Mouse (Mus musculus) heart, embryonic 14.5 days (tissue): ENCODE results near the gene Sox4. TPM values are rescaled to one million over a fixed set of nuclear protein-coding genes. Genes with fewer than 3 reads are reported as not detected.

Experiments used
- ATAC-seq: fragments of 200-750 bp; cut with Nextera tagmentation; 2 replicates; pipeline ENCODE4 v1.8.0; 2017; ENCODE audit warnings: low read depth, moderate TSS enrichment; ENCODE audit not compliant: insufficient number of reproducible peaks, insufficient read depth, low FRiP score
- H3K27ac ChIP-seq, 2 experiments: fragments of 200-500 bp in 1 of 2; fragments of 300-500 bp in 1 of 2; sonication (generic) in 1 of 2; replicated peaks in 1 of 2; 2 replicates each; pipeline ENCODE4 v1.5.1; 2012 to 2014; ENCODE audit warnings: low read depth in 2 of 2, low read length in 2 of 2, control low read depth in 1 of 2, mild to moderate bottlenecking in 1 of 2, mixed read lengths in 1 of 2; ENCODE audit not compliant: control insufficient read depth in 1 of 2, insufficient read depth in 1 of 2
- H3K27me3 ChIP-seq: fragments of 300-500 bp; sonication (generic); 2 replicates; pipeline ENCODE4 v1.6.1; 2014; ENCODE audit warnings: mild to moderate bottlenecking, low read length, control low read depth; ENCODE audit not compliant: control insufficient read depth, insufficient read depth
- H3K36me3 ChIP-seq: fragments of 300-500 bp; sonication (generic); 2 replicates; pipeline ENCODE4 v1.6.1; 2014; ENCODE audit warnings: mild to moderate bottlenecking, control low read depth, low read length, mixed read lengths; ENCODE audit not compliant: control insufficient read depth, insufficient read depth
- H3K4me1 ChIP-seq, 2 experiments: fragments of 200-500 bp in 1 of 2; fragments of 300-500 bp in 1 of 2; sonication (generic) in 1 of 2; 2 replicates each; pipeline ENCODE4 v1.6.1; 2012 to 2014; ENCODE audit warnings: low read length in 2 of 2, control low read depth in 1 of 2, mixed read lengths in 1 of 2; ENCODE audit not compliant: control insufficient read depth in 2 of 2, insufficient read depth in 2 of 2
- H3K4me2 ChIP-seq: fragments of 300-500 bp; sonication (generic); 2 replicates; pipeline ENCODE4 v1.6.1; 2014; ENCODE audit warnings: mild to moderate bottlenecking, low read length
- H3K4me3 ChIP-seq, 2 experiments: fragments of 200-500 bp in 1 of 2; fragments of 300-500 bp in 1 of 2; sonication (generic) in 1 of 2; 2 replicates each; pipeline ENCODE4 v1.5.1; 2012 to 2014; ENCODE audit warnings: low read length in 2 of 2, mild to moderate bottlenecking in 2 of 2, control low read depth in 1 of 2, low read depth in 1 of 2, moderate library complexity in 1 of 2; ENCODE audit not compliant: control insufficient read depth in 1 of 2, insufficient read depth in 1 of 2
- H3K9ac ChIP-seq: fragments of 300-500 bp; sonication (generic); 2 replicates; pipeline ENCODE4 v1.6.1; 2014; ENCODE audit warnings: mild to moderate bottlenecking, low read length
- H3K9me3 ChIP-seq: fragments of 300-500 bp; sonication (generic); 2 replicates; pipeline ENCODE4 v1.6.1; 2016; ENCODE audit warnings: low read length, control low read depth; ENCODE audit not compliant: control insufficient read depth
- whole genome bisulfite sequencing: fragments of 180-500 bp; shearing (Covaris S2); extraction: QIAGEN DNeasy Blood & Tissue Kit; methylation state at CpG from one replicate; pipeline ENCODE4 v1.1.7; 2014; 5-methylcytosine and 5-hydroxymethylcytosine counted together
- polyA plus RNA-seq: library from polyadenylated mRNA; unstranded; fragments of >200 nt; fragmentation: Nextera tagmentation; extraction: Ambion mirVana; gene quantifications from 2 replicates; pipeline ENCODE4 v1.2.1, GENCODE M21; 2014

Gene Sox4
- polyA plus RNA-seq, 1 experiment from 2014 or later = 79.2 TPM

DNA sequence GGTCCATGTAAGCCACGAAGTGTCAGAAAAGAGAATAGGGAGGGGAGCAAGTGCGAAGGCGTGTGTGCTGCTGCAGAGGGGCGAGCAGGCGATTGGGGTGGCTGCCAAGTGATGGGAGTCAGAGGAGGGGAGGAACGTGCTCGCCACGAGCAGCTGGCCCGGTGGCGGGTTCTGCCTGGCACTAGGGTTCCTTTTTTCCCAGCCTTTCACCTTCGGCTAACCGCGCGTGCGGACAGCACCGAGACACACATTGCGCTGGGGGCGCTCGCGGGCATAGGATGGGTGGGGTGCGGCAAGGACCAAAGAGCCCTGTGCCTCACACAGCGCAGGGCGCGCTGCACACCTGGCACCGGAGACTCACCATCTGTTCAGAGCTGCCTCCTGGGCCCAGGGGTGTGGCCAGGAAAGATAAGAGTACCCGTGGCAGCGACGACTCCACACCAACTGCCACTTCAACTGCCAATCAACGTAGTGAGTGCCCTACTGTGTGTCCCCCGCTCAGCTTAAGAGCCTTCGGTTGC is 6.0 kb upstream of the Sox4 start:
- peak; percentile 76 for ATAC-seq
- H3K9me3 ChIP-seq = no peaks in the 10 kb centered on the region
- no peaks in the 10 kb centered on the region for H3K27me3 ChIP-seq
- H3K4me3 ChIP-seq = peak overlapping the region; percentile 65 to 75
- H3K36me3 ChIP-seq = no peaks in the 10 kb centered on the region
- H3K4me2 ChIP-seq = peak overlapping the region; percentile 89
- peaks cover 2 to 10% of the 10 kb centered on the region in 2 experiments for H3K4me1 ChIP-seq
- H3K9ac ChIP-seq = peak overlapping the region; percentile 78
- H3K27ac ChIP-seq = peak overlapping the region; percentile 96 to 97
- WGBS = 1% methylated on average over 31 of the region's 31 CpGs

DNA sequence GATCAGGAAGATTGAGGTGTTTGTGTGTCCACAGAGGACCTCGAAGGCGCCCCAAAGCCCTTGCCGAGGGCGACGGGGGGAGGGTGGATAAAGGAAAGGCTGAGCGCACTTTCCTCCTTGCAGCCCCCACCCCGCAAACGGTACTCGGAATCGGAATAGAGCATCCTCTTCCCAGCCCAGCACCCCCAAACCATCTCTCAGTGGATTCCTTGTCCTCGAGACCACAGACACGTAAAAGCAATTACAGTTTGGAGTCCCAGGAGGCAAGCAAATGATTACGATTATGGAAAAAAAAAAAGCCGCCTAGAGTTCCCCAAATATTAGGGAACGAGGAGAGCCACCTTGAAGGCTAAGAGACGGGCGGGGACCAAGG is 5.5 kb upstream of the Sox4 start:
- Histone ChIP-seq H3K27ac (peak overlapping the region; percentile 96 to 97), H3K9ac (peak overlapping the region; percentile 78), H3K27me3 (no peaks in the 10 kb centered on the region), H3K36me3 (no peaks in the 10 kb centered on the region), H3K9me3 (no peaks in the 10 kb centered on the region), H3K4me3 (peak overlapping the region; percentile 65 to 75), H3K4me1 (peaks cover 2 to 10% of the 10 kb centered on the region in 2 experiments), H3K4me2 (peak overlapping the region; percentile 89)
- no peak for ATAC-seq
- WGBS = 0% methylated on average over 17 of the region's 17 CpGs

DNA sequence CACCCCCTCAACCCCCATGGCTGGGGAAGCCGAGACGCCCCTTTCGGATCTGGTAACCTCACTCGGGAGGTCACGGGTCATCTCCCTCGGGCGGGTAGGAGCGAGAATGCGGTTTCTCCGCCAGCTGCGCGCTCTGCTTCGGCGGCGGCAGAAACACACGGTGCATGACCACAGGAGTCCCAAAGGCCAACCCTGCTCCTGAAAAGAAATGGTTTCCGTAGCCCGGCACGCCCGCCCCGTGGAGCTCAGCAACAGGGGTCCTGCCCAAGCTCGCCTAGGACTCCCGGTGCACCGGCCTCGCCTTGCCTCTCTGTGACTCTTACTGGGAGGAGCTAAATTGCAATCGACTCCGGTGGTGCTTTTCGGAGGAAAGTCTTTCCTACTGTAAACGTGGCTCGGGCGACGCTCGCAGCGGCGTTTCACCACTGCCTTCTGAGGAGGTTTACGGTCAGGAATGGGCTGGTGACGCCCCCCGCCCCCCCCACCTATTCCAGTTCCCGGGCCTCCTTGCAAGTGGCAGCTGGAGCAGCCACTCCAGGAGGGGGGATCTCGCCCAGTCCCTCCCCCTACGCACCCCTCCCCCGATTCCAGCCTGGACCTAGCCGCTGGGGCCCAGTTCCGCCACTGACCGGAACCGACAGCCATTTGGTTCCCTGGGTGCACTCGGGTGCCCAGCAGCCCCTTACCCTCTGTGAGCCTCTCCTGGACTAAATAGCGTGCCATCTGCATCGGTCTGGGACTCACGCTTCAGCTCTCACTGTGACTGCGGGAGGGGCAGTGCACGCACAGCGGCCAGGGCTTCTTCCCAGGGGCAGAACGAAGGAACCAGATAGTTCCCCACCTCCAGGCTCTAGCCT is 4.9 kb upstream of the Sox4 start:
- 1% methylated on average over 54 of the region's 54 CpGs for WGBS
- no peaks in the 10 kb centered on the region for H3K9me3 ChIP-seq
- H3K27me3 ChIP-seq = no peaks in the 10 kb centered on the region
- H3K4me1 ChIP-seq = peaks cover 2 to 10% of the 10 kb centered on the region in 2 experiments
- H3K27ac ChIP-seq = peak overlapping the region; percentile 96 to 97
- H3K36me3 ChIP-seq = no peaks in the 10 kb centered on the region
- peak overlapping the region; percentile 89 for H3K4me2 ChIP-seq
- ATAC-seq = peak; percentile 75
- peak overlapping the region; percentile 78 for H3K9ac ChIP-seq
- H3K4me3 ChIP-seq = peak overlapping the region; percentile 65 to 75

DNA sequence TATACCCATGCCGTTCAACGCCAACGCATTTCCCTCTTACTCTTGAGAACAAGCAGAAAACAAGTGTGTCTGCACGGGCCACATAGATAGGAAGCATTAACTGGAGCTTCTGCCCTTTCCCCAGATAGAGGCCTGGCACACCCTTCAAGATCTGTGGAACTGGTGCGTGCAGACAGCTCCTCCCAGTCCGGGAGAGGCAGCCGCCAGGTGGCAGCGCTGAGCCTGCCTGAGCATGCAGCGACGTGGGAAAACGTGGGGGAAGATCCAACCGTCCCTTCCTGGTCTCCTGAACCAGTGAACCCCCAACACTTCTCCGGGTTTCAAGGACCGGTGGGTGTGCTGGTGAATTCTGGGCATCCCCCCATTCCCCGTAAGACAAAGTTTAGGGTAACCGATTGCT is 4.3 kb upstream of the Sox4 start:
- H3K4me1 ChIP-seq = peaks cover 2 to 10% of the 10 kb centered on the region in 2 experiments
- peak; percentile 37 for ATAC-seq
- H3K4me2 ChIP-seq = peak overlapping the region; percentile 89
- no peaks in the 10 kb centered on the region for H3K9me3 ChIP-seq
- H3K27ac ChIP-seq = peak overlapping the region; percentile 96 to 97
- WGBS = under 1% methylated on average over 16 of the region's 16 CpGs
- no peaks in the 10 kb centered on the region for H3K36me3 ChIP-seq
- peak overlapping the region; percentile 78 for H3K9ac ChIP-seq
- no peaks in the 10 kb centered on the region for H3K27me3 ChIP-seq
- peak overlapping the region; percentile 65 to 75 for H3K4me3 ChIP-seq

DNA sequence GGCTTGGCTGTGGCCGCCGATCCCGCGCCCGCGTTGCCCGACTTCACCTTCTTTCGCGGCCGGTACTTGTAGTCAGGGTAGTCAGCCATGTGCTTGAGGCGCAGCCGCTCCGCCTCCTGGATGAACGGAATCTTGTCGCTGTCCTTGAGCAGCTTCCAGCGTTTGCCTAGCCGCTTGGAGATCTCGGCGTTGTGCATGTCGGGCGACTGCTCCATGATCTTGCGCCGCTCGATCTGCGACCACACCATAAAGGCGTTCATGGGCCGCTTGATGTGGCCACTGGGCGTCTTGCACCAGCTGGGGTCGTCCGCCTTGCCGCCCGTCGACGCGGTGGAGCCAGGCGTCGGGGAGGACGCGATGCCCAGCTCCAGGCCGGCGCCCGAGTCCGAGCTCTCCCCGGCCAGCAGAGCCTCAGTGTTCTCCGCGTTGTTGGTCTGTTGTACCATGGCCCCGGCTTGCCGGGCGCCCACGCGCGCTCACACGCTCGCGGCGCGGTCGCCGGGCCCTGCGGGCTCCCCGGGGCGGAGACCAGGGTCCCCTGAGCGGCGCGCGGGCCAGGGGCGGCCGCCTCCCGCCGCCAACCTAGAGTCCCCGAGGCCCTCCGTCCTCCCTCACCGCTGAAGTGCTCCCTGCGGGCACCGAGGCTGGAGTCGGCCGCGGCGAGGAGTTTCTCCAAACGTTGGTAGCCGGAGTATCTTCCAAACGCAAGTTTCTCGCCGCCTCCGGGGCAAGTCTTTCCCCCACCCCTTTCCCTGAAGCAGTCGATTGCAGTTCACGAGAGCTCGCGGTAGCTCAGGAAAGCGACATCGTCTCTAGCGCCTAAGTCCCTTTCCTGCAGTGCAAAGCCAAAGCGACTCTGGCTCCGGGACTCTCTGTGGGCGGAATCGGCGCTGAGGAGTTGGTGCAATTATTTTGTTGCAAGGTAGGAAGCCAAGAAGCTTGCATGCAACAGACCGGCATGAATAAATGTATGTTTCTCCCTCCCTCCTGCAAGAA is 639 bp downstream of the Sox4 start:
- Histone ChIP-seq H3K27me3 (no peaks in the 10 kb centered on the region), H3K4me3 (peak overlapping the region; percentile 92), H3K9me3 (no peaks in the 10 kb centered on the region), H3K36me3 (peaks cover 17% of the 10 kb centered on the region; the same call in 1 of the 2 replicates), H3K27ac (peak overlapping the region; percentile 99), H3K9ac (peak overlapping the region; percentile 98), H3K4me2 (peak overlapping the region; percentile 75), H3K4me1 (peaks cover 9 to 17% of the 10 kb centered on the region in 2 experiments)
- under 1% methylated on average over 97 of the region's 98 CpGs for WGBS
- ATAC-seq = peak; percentile 33

DNA sequence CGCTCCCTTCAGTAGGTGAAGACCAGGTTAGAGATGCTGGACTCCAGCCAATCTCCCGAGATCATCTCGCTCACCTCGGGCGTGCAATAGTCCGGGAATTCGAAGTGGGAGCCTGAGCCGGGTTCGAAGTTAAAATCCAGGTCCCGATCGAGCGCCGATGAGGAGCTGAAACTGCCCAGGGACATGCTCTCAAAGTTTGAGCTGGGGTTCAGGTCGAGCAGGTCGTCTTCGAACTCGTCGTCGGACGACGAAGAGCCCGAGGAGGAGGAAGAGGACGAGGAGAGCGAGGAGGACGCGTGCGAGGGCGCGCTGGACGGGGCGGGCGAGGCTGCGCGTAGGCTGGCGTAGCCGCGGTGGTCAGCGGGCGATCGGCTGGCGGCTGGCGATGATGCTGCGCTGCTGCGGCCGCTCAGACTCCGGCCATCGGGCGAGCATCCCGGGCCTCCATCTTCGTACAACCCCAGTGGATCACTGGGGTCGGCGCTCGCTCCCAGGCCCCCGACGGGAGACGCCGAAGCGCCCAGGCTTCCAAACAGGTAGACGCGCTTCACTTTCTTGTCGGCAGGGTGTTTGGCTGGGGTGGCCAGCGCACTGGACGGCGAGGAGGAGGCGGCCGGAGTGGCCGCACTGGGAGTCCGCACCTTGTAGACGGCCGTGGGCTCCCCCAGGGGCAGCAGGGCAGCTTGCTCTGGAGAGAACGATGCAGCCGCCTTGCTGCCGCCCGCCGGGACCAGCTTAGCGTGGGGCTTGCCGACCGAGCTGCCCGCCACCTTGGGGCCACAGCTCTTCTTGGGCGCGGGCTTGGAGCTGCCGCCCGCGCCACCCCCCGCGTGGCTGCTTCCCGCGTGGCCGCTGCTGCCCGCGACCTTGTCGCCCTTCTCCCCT is 1.6 kb downstream of the Sox4 start:
- under 1% methylated on average over 92 of the region's 92 CpGs for WGBS
- Histone ChIP-seq H3K9me3 (no peaks in the 10 kb centered on the region), H3K4me1 (peaks cover 9 to 19% of the 10 kb centered on the region in 2 experiments), H3K27me3 (no peaks in the 10 kb centered on the region), H3K27ac (peak overlapping the region; percentile 99), H3K9ac (peak overlapping the region; percentile 98), H3K36me3 (peaks cover 19% of the 10 kb centered on the region; the same call in 1 of the 2 replicates), H3K4me2 (peak overlapping the region; percentile 75), H3K4me3 (peak overlapping the region; percentile 92)
- ATAC-seq = no peak
